Mouse (Mus musculus) lung, adult 2 months (tissue): ENCODE data around the gene Taok3. TPM values are rescaled to one million over a fixed set of nuclear protein-coding genes. Genes with fewer than 3 reads are reported as not detected.

Source experiments
- DNase-seq: peaks from one replicate; pipeline ENCODE4 v3.0.0; 2022
- H3K4me1 ChIP-seq: fragments of 200-500 bp; 2 replicates; pipeline ENCODE4 v1.6.1; 2011; ENCODE audit warnings: low read length; ENCODE audit not compliant: control insufficient read depth, insufficient read depth
- H3K4me3 ChIP-seq: fragments of 200-500 bp; replicated peaks from 2 replicates; pipeline ENCODE3; 2011; ENCODE audit warnings: low read depth, mild to moderate bottlenecking, control low read depth, low read length; ENCODE audit errors: extremely low read depth
- CTCF ChIP-seq: fragments of 200-500 bp; IDR thresholded peaks from 2 replicates; pipeline ENCODE4 v1.5.1; 2011; ENCODE audit warnings: mild to moderate bottlenecking, low read length, control low read depth; ENCODE audit not compliant: insufficient read depth
- POLR2A ChIP-seq: fragments of 200-500 bp; IDR thresholded peaks from 2 replicates; pipeline ENCODE4 v1.6.1; 2011; ENCODE audit warnings: low read depth, mild to moderate bottlenecking, control low read depth, low read length, borderline replicate concordance; ENCODE audit errors: extremely low read depth
- WGBS: fragments of 180-500 bp; shearing (Covaris S2); methylation state at CpG from one replicate; pipeline ENCODE4 v1.1.7; 2018; 5-methylcytosine and 5-hydroxymethylcytosine counted together
- polyA plus RNA-seq: library from polyadenylated mRNA; depleted of rRNA; stranded (reverse); fragments of >200 nt; gene quantifications from 2 replicates; pipeline ENCODE4 v1.2.3, GENCODE M21; 2012

Gene Taok3
- polyA plus RNA-seq, 1 experiment = 40.5 TPM

DNA sequence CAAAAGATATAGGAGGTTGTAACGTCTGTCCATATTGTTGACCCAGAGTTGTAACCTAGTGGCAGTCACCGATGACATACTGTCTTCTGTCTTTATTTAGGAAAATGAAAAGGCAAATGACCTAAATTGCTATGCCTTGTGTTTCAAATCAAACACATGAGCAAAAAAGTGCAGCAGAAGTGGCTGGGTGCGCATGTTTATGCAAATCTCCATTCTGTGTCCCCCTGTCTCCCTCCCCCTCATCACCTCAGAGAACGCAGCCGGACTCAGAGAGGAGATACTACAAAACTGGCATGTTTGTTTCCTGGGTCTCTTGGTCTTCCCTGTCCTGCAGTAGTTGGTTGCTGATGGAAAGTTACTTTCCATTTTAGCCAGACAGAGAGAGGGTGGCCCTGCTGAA is 30.1 kb downstream of the Taok3 start:
- H3K4me1 ChIP-seq = no peaks in the 10 kb centered on the region
- DNase-seq = no peak
- no peak overlapping the region for H3K4me3 ChIP-seq
- TF ChIP-seq POLR2A (no peak), CTCF (no peak)
- 79% methylated on average over 5 of the region's 5 CpGs for WGBS

- H3K4me3 ChIP-seq = no peak overlapping the region
- DNase-seq = no peak
- peaks cover 2% of the 10 kb centered on the region; the same call in 1 of the 2 replicates for H3K4me1 ChIP-seq
- no peak for TF ChIP-seq CTCF
- TF ChIP-seq POLR2A = no peak
Measured at GRCm38 (mm10) chr5:117152944-117153343, 33.0 kb downstream of the Taok3 start.

- Histone ChIP-seq H3K4me3 (no peak overlapping the region), H3K4me1 (peaks cover 5% of the 10 kb centered on the region)
- WGBS = 62% methylated on average over 15 of the region's 15 CpGs
- TF ChIP-seq CTCF = no peak
- no peak for TF ChIP-seq POLR2A
- no peak for DNase-seq
Measured at GRCm38 (mm10) chr5:117153527-117154091, 33.7 kb downstream of the Taok3 start.

- TF ChIP-seq POLR2A (no peak), CTCF (no peak)
- no peak for DNase-seq
- H3K4me1 ChIP-seq = peaks cover 13% of the 10 kb centered on the region
- H3K4me3 ChIP-seq = no peak overlapping the region
- 38% methylated on average over 7 of the region's 7 CpGs for WGBS
Measured at GRCm38 (mm10) chr5:117158335-117159018, 38.5 kb downstream of the Taok3 start.

GRCm38 (mm10) chr5:117159326-117159725 is 39.4 kb downstream of the Taok3 start:
- Histone ChIP-seq H3K4me3 (no peak overlapping the region), H3K4me1 (peaks cover 13% of the 10 kb centered on the region)
- TF ChIP-seq CTCF = no peak
- TF ChIP-seq POLR2A = no peak
- no peak for DNase-seq
- WGBS = 63% methylated on average over 8 of the region's 8 CpGs

DNA sequence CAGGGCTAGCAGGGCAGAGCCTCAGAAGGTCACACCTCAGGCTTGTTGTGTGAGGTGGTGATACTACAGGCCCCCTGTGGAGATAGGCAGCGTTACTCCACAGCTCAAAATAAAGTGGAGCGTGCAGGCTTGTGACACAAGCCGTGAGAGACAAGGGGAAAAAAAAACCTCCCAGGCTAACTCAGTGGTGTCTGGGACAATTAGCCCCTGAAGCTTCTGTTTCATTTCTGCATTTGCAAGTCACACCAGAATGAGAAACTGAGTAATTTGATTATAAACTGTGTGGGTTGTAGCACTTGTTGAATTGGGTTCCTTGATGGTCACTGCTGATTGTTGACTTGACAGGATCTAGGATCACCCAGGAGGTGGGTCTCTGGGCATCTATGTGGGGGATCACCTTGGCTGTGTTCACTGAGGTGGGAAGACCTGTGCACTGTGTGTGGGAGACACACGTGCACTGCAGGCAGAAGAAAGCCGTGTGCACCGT is 39.9 kb downstream of the Taok3 start:
- no peak for TF ChIP-seq POLR2A
- no peak for TF ChIP-seq CTCF
- 54% methylated on average over 6 of the region's 6 CpGs for WGBS
- Histone ChIP-seq H3K4me3 (no peak overlapping the region), H3K4me1 (peaks cover 13% of the 10 kb centered on the region)
- no peak for DNase-seq

GRCm38 (mm10) chr5:117160499-117160898 is 40.6 kb downstream of the Taok3 start:
- H3K4me1 ChIP-seq = peaks cover 13% of the 10 kb centered on the region
- 43% methylated on average over 10 of the region's 10 CpGs for WGBS
- no peak overlapping the region for H3K4me3 ChIP-seq
- no peak for DNase-seq
- TF ChIP-seq CTCF (no peak), POLR2A (no peak)

- DNase-seq = no peak
- 93% methylated on average over 13 of the region's 13 CpGs for WGBS
- TF ChIP-seq CTCF = no peak
- H3K4me1 ChIP-seq = peaks cover 8% of the 10 kb centered on the region; the same call in 1 of the 2 replicates
- no peak overlapping the region for H3K4me3 ChIP-seq
Measured at GRCm38 (mm10) chr5:117163790-117164189, 43.9 kb downstream of the Taok3 start.

GRCm38 (mm10) chr5:117164516-117164915 is 44.6 kb downstream of the Taok3 start:
- H3K4me3 ChIP-seq = no peak overlapping the region
- TF ChIP-seq CTCF = no peak
- no peak for TF ChIP-seq POLR2A
- 75% methylated on average over 5 of the region's 5 CpGs for WGBS
- DNase-seq = no peak
- peaks cover 5% of the 10 kb centered on the region; the same call in 1 of the 2 replicates for H3K4me1 ChIP-seq

GRCm38 (mm10) chr5:117164923-117165322 is 45.0 kb downstream of the Taok3 start:
- peaks cover 3% of the 10 kb centered on the region; the same call in 1 of the 2 replicates for H3K4me1 ChIP-seq
- 95% methylated on average over 2 of the region's 2 CpGs for WGBS
- H3K4me3 ChIP-seq = no peak overlapping the region
- TF ChIP-seq POLR2A (no peak), CTCF (no peak)
- DNase-seq = no peak
